Mouse (Mus musculus) urinary bladder, postnatal 25 days (tissue): ENCODE results near the gene Tsga10.
A peak's percentile ranks its signal among the peaks of the same experiment; 100 is the strongest.

Experiments
- DNase-seq: peaks from one replicate; pipeline ENCODE4 v3.0.0; 2022; ENCODE audit warnings: low spot score

The Tsga10 gene

DNA sequence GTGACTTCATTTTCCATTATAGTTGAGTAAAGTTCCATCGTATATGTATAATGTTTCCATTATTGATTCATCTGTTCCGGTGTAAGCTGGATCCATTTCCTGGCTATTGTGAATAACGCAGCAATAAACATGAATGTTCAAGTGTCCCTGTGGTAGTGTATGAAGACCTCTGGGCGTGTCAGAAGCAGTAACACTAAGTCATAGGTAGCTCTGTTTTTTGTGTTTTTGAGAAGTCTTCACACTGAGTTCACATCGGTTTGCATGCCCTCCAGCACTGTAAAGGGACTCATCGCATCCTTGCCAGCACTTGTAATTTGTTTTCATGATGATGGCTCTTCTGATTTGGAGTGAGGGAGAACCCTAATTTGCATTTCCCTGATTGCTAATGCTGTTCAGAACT is at the start of gene Tsga10:
Tsga10 (minus strand) TSS at position 144 of the 400 bp plus-strand sequence.
- DNase-seq = no peak

DNA sequence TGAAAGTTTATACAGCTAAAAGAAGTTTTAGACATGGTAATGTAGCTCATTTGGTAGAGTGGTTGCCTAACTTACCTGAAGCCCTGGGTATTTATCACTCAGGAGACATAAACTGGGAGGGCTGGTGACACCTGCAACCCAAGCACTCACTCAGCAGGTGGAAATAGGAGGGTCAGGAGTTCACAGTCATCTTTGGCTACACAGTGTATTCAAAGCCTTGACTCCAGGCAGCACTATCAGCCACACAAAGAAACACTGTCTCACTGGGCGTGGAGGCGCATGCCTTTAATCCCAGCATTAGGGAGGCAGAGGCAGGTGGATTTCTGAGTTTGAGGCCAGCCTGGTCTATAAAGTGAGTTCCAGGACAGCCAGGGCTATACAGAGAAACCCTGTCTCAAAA is 46.5 kb upstream of the Tsga10 start:
- DNase-seq = no peak

DNA sequence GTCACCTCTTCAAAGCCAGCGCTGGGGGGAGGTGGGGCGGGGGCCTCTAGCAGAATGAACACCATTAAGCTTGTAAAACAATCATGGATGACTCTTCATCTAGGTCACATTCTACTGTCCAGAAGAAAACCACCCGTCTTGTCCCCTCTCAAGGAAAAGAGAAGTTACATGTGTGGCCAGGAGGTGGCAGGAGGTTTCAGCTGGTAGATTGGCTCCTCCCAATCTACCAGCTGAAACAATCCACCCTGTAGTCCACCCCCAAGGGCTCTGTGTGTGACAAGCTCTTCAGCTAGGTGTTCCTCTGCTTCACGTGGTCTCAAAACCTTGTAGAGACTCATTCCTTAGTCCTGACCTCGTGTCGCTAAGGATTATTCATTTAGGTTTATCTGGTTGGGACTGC is 36.9 kb upstream of the Tsga10 start:
- DNase-seq = peak; percentile 10

DNA sequence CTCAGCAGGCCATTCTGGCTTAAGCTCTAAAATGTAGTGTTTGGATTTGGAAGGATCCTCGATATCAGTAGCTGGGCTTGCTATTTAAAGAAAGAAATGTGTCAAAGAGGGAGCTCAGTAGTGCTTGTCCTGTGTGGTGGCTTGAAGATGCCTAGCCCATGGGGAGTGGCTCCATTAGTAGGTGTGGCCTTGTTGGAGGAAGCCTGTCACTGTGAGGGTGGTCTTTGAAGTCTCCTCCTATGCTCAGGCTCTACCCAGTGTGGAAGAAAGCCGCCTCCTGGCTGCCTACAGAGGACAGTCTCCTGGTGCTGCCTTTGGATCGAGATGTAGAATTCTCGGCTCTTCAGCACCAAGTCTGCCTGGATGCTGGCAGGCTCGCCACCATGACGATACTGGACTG is 34.1 kb upstream of the Tsga10 start:
- DNase-seq = no peak

DNA sequence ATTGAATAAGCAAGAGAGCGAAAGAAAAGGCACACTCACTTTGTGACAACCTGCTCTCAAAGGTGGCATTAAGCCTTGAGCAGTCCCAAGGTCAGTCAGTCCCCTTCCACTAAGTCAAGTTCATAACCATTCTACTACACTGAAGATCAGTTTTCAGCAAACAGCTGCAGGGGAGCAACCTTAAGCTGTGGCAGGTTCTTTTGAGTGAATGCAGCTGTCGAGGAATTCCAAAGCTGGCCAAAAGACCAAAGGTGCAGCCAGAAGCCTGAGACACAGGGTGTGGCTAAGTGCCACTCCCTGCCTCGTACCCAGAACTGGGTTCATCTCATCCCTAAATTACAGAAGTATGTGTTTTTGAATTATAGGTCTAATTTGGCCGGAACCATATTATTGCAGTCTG is 33.6 kb upstream of the Tsga10 start:
- no peak for DNase-seq

DNA sequence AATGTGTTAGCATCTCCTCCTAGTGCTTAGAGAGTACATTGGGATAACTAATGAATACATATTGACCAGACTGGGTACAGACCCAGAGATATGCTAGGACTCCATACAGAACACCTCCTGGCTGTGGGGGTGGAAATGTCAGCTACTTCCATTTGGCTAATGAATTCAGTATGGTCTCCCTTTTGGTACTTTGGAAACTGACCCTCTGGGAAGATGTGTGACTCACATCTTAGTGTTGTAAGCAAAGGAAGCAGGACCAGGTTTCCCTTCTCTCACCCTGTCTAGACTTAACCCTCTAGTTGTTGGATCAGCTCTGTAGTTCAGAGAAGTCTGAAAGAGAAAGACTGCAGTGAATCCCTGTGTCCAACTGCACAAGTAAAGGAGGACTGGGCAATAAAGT is 28.4 kb upstream of the Tsga10 start:
- no peak for DNase-seq

DNA sequence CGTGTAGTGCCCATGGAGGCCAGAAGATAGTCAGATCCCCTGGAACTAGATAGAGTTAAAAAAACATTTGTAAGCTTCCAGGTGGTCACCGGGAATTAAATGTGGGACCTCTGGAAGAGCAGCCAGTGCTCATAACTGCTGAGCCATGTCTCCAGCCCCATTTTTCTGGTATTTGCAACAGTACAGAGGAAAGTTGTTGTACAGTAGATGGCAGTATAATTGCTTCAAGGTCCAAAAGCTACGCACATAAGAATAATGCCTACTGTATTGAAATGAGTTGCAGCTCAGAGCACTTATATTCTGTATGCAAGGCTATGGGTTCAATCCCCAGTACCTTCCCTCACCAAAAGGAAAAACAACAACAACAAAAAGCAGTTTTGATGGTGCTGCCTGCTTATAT is 25.2 kb upstream of the Tsga10 start:
- no peak for DNase-seq

DNA sequence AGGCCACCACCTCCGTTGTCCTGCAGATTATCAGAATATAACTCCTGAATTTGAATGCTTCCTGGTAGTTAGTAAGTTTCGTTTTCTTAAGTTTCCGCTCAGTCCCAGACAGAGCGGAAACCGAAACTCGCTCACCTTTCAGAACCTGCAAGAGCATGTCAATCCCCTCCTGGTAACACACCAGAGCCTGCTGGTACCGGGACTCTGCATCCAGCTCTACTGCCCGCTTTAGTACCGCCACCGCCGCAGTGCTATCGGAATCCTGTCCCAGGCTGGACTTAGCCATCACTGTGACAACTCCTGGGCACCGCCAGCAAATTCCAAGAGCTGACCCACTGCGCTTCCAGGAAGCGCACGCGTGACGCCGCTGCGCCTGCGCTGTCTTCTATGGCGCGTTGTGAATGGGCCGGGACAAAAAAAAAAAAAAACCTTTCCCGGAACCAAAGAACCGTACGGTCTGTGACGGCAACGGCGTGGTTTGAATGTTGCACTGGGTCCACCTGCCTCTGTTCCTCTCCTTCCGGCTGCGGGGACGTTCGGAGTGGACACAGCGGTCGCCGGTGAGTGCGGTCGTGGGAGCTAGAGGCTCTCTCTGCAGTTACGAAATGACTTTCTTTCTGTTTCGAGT is 23.9 kb upstream of the Tsga10 start, which contains the start of the genes Mitd1 and Mrpl30:
Mitd1 (minus strand) TSS at position 387 of the 628 bp plus-strand sequence.
Mrpl30 (plus strand) TSS at position 453 of the 628 bp plus-strand sequence.
- DNase-seq = peak; percentile 79

DNA sequence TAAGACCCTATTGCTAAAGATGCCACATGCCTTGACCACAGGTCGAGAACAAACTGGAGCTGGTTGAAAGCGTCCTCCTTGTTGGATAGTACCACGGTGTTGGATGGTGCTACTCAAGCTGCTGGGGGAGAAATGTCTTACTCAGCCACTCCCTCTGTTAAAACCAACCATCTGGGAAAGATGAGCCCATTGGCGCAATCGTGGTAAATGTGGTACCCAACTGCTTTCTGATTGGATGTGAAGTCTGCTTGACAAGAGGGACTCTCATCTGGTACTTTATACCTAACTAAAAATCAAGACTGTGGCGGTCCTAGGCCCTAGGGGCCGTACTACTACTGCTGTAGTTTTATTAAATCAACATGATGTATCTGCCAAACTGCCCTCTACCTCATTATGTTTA is 23.0 kb upstream of the Tsga10 start:
- DNase-seq = no peak

DNA sequence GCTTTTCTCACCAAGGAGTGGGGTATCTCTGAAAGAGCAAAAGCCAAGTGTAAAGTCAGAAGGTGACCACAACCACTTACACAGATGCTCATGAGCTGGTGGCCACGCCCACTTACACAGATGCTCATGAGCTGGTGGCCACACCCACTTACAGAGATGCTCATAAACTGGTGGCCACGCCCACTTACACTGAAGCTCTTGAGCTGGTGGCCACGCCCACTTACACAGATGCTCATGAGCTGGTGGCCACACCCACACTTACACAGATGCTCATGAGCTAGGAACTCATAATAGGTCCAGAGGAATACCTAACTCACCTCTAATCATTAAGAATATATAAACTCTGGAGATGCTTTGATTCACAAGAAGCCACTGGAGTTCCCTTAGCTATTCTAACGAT is 18.2 kb upstream of the Tsga10 start:
- no peak for DNase-seq

DNA sequence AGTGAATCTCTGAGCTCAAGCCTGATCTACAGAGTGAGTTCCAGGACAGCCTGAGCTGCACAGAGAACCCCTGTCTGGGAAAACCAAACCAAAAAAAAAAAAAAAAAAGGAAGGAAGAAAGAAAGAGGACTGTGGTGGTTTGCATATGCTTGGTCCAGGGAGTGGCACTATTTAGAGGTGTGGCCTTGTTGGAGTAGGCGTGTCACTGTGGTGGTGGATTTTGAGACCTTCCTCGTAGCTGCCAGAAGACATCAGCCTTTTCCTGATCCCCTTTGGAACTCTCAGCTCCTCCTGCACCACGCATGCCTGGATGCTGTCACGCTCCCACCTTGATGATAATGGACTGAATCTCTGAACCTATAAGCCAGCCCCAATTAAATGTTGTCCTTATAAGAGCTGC is 17.2 kb upstream of the Tsga10 start:
- no peak for DNase-seq

DNA sequence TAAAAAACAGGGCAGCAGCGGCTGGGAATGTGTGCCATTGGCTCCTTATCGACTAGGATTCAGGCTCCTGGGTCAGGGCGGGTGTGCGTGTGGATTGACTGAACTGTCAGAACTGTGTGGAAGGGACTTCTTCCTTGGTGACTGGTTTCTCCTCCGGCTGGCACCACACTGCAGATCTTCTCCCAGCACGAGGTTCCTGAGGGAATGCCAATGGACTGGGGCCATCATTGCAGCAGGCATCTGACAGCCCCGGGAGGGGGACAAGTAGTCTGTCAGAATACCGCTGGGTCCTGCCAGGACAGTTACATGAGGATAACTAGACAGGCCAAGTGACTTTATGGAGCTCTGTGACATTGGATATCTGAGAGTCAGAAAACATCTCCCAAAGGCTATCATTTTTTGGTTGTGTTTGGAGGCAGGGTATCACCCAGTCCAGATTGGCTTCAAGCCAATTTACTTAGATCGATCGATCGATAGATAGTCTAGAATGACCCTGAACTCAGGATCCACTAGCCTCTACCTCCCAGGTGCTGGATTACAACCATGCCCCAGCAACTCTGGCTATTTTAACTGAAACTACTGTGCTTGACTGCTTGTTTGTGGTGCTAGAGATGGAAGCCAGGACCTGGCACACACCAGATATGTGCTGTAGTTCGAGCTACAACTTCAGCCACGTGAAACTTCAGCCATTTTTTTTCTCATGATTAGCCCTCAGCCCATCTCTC is 11.7 kb upstream of the Tsga10 start:
- no peak for DNase-seq

DNA sequence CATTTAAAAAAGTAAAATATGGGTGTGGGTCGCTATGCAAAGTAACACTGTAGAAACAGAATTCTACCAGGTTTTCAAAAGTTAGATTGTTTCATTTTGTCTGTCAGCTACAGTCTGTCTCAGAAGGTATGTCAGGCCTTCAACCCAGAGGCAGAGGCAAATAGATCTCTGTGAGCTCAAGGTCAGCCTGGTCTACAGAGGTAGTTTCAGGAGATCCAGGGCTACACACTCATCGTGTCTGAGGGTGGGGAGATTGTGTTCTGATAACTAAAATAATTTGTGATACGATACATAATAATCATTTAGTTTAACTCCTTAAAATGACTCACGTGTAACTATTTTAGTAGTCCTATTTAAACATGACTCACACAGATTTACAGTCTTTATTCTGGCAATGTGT is 6.9 kb upstream of the Tsga10 start:
- DNase-seq = no peak

DNA sequence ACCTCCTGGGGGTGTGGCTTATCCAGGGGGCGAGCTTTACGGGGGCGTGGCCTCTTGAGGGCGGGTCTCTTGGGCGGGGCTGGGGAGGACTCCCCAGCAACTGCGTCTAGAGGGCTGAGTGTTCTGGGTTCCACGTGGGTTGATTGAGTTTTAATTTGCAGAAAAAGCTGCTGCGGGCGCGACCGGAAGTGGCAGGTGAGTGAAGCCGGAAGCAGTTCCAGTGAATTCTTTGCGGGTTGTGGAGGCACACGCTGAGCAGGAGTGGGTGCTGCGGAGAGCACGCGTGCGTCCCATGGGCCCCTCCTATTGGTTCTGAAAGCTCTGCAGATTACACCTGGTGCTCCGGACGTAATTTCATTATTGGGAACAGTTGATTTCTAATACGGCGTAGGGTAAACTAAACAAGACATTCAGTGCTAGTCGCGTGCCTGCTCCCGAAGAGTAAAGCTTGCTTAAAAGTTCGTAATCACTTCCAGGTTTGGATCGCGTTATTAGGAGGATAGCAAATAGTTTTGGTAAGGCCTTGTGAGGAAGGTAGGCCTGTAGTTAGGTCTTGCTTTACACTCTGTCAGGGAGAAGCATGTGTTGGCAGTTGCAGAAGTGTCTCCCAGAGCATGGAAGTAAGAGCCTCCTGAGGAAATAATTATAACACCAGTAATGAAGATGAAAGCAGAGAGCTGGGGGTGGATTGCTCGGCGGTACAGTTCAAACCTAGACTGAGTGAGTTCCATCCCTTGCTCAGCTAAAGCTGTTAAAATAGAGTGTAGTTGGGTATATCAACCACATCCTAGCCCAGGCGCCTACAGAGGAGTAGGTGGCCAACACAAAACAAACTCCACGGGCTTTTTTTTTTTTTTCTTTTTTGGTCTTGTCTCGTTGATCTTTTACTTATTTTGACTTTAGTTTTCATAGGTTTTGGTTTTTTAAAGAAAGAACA is 6.2 kb upstream of the Tsga10 start:
- DNase-seq = peak; percentile 67

DNA sequence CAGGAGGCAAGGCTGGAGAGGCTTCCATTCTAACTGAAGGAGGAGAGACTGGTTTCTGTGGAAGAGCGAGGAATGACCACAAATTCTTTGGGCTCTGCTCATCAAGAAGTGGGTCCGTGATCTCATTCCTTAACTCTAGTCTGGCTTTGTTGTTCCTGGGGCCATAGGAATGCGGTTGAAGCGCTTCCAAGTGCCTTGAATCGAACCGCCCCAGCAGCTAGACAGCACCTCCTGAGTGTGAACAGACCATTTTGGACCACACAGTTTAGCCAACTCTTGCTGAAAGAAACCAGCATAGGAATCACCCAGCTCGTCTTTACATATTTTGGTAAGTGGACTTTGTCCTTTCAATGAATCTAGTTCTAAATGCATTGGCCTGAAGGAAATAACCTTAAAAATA is 5.5 kb upstream of the Tsga10 start, which contains the start of gene Lipt1:
Lipt1 (plus strand) TSS at position 35 of the 400 bp plus-strand sequence.
- peak; percentile 19 for DNase-seq

DNA sequence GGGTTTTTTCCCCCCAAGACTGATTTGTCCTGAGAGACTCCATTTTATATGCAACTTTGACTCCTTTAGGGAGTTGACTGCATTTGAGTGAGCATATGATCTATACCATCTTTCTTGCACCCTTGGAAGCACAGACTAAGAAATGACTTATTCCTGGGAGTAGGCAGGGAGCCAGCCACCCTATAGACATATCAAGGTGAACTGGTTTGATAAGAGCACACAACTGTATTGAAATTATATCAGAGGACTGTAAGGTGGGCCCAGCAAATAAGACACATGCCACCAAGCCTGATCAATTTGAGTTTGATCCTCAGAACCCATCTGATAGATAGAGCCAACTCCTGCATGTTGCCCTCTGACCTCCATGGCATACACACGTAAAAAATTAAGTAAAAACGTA is 3.1 kb upstream of the Tsga10 start:
- no peak for DNase-seq

DNA sequence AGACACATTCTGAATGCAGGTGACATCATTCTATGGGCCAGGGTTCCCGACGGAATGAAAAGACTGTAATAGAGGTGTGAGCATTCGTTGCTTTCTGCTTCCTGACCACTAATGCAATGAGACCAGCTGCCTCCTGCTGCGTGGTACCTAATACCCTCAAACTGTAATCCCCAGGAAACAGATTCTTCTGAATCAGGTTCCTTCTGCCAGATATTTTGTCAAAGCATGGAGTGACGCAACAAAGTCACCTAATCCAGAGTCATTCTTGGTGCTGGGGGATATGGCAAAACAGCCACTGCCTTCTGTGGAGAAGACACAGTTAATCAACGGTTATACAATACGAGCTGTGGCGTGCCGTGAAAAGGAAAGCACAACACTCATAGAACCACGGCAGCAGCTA is 2.4 kb upstream of the Tsga10 start:
- no peak for DNase-seq

DNA sequence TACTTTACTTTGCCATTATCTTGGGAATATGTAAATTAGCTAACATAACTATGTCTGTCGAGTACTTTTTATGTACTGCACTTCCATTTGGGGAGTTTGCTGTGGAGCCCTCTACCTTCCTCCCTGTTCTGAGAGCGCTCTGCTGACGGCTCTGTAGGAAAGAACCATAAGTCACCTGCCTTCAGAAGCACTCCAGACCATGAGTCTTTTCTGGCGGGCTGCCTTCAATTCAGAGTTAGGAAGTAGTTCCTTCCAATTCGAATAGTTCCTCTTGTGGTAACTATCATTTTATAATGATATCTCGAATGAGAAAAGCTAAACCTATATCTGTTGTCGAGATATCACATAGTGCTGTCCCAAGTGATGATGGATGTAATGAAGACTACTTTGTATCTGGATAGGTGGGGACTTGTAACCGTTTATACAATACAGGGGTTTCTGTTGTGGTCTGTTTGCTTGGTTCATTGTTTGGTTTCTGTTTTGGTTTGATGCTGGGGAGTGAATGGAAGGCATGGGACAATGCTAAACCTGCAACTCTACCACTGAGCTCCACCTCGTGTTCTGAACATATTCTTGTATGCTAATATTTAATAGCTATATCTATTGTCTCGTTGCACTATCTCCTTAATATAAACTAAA is 1.6 kb upstream of the Tsga10 start:
- DNase-seq = no peak

DNA sequence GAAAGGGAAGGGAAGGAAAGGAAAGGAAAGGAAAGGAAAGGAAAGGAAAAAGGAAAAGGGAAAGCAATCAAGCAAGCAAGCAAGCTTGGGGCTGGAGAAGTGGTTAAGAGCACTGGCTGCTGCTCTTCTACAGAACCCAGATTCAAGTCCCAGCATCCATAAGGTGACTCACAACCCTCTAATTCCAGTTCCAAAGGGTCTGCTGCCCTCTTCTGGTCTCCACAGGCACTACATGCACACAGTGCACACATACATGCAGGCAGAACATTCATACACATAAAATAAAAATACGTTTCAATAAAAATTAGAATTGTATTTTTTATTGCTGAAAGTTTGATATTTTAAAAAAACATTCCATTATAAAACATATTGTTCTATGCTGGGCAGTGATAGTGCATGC is 827 bp upstream of the Tsga10 start:
- no peak for DNase-seq

DNA sequence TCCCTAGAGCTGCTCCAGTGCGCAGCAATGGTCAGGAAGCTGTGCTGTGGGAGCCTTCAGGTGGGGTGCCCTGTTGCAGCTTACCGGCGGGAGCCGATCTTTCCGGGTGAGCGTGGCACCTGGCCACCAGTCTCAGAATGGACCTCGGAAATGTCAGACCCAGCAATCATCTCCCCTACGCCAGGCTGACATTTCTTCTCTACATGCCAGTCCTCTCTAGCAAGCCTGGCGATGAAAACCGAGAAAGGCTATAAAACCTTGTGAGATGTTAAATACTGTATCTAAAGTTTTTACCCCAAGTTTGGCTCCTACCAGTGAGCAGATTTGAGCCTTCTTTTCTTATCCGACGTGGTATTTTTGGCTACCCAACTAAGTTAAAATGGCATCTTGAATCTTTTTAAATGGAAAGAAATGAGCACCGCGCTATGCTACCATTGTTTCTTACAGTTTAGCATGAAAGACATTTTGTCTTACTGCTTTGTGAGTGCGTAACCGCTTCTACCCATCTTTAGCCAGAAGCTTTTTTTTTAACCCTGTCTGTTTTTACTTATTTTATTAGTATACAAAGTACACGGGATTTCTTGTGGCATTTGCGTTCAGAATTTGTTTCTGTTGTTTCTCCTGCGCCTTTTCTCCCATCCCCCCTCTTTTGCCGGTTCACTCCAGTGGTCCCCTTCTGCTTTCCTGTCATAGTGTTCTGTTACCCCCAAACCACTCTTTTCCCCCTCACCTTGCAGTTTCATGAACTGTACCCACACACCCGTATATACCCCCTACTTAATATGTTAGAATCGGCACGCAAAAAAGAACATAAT is 621 bp downstream of the Tsga10 start:
- DNase-seq = no peak
